In the genomic region with DNA sequence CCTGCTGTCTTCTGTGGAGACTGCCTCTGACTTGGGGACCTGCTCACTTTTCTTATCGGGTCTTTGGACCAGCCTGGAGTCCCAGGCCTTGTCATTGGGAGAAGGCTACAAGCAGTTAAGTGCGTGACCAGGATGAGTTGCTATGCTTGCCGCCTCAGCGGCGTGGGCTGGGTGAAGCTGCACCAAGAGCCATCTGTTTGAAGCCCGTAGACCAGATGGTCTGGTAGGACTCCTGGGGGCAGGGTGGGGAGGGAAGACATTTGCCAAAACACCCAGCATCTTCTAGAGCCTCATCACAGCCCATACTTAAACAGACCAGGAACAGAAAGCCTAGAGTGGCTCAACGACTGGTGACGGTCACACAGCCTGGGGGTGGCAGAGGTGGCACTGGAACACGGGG, we compare ENCODE assay signal across 17 mouse cellular contexts. TPM values are rescaled to one million over a fixed set of nuclear protein-coding genes. Genes with fewer than 3 reads are reported as not detected.
A peak's percentile ranks its signal among the peaks of the same experiment; 100 is the strongest.
DNase-seq lines count a peak whose midpoint lies in the region; ATAC-seq and TF ChIP-seq lines count a peak whose summit lies in the region.
"Had no signal": no experiment of that assay in that cellular context is flagged by ENCODE, and none has a peak within 500 bp of the region (broad histone marks: within the 10 kb centered on the region; RNA-seq: fewer than 3 reads in every experiment).

No protein-coding gene starts in this region.

- no peak overlapping the region for H3K27ac ChIP-seq in embryonic facial prominence, embryonic 12.5 days
- H3K27ac ChIP-seq in embryonic facial prominence, embryonic 10.5 days (replicated peaks): no peak overlapping the region
- H3K27ac ChIP-seq in olfactory bulb, adult 2 months (ENCODE audit: insufficient read depth, low read depth, low read length): peak overlapping the region; percentile 89
- no peak overlapping the region for H3K27ac ChIP-seq in gastrocnemius, adult 2 months
- H3K27ac ChIP-seq: heart, embryonic 13.5 days; hindbrain, embryonic 14.5 days; liver, embryonic 13.5 days; midbrain, embryonic 12.5 days had no signal

- DNase-seq in embryonic facial prominence, embryonic 10.5 days (ENCODE audit: low spot score): no peak
- peak; percentile 82 for DNase-seq in cerebellum, adult 8-10 months
- DNase-seq in frontal cortex, postnatal 25 days (ENCODE audit: low spot score in 2 of 2): peak; percentile 44 to 55
- no peak for DNase-seq in gastrocnemius, adult 2 months
- no peak for DNase-seq in c-Kit-positive CD71-positive TER-119-positive erythroid progenitor cells, embryonic 14.5 days (ENCODE audit: low spot score)
- DNase-seq in adrenal gland, postnatal 25 days: no peak
- DNase-seq: adrenal gland, postnatal 36 days; gastrocnemius, postnatal 36 days; kidney, adult 9 months; liver, embryonic 13.5 days; lung, postnatal 10 days; thymus, postnatal 25 days had no signal

- H3K4me1 ChIP-seq in embryonic facial prominence, embryonic 12.5 days: 0 out of 2 replicates have a peak, but pooled peaks cover 3% of the 10 kb centered on the region
- H3K4me1 ChIP-seq in embryonic facial prominence, embryonic 10.5 days: peaks cover 7% of the 10 kb centered on the region
- peaks cover 76% of the 10 kb centered on the region for H3K4me1 ChIP-seq in olfactory bulb, adult 2 months (ENCODE audit: control insufficient read depth, insufficient read depth, low read length)
- H3K4me1 ChIP-seq: liver, embryonic 13.5 days had no signal

- no peak for TF ChIP-seq POLR2A in olfactory bulb, adult 2 months (IDR thresholded peaks at IDR 0.05; ENCODE audit: insufficient read depth, low read depth, low read length)

- H3K4me2 ChIP-seq in embryonic facial prominence, embryonic 12.5 days (replicated peaks): no peak overlapping the region
- H3K4me2 ChIP-seq: heart, embryonic 13.5 days; hindbrain, embryonic 14.5 days; liver, embryonic 13.5 days; midbrain, embryonic 12.5 days had no signal

- 0 out of 2 replicates have a peak, but pooled peaks have one; percentile 23 for ATAC-seq in embryonic facial prominence, embryonic 12.5 days (ENCODE audit: insufficient number of reproducible peaks, insufficient read depth, low FRiP score, low TSS enrichment)

- H3K27me3 ChIP-seq in embryonic facial prominence, embryonic 12.5 days: no peaks in the 10 kb centered on the region; the same call in 1 of the 2 replicates
- H3K27me3 ChIP-seq in embryonic facial prominence, embryonic 10.5 days (replicated peaks; ENCODE audit: low read depth, poor library complexity, severe bottlenecking): no peaks in the 10 kb centered on the region; the same call in 1 of the 2 replicates
- H3K27me3 ChIP-seq: liver, embryonic 13.5 days had no signal

- no peaks in the 10 kb centered on the region for H3K9me3 ChIP-seq in embryonic facial prominence, embryonic 12.5 days
- no peaks in the 10 kb centered on the region for H3K9me3 ChIP-seq in embryonic facial prominence, embryonic 10.5 days
- H3K9me3 ChIP-seq: heart, embryonic 13.5 days; liver, embryonic 13.5 days; midbrain, embryonic 12.5 days had no signal

- H3K9ac ChIP-seq in embryonic facial prominence, embryonic 12.5 days: no peak overlapping the region
- H3K9ac ChIP-seq: heart, embryonic 13.5 days; hindbrain, embryonic 14.5 days; liver, embryonic 13.5 days; midbrain, embryonic 12.5 days had no signal

- H3K4me3 ChIP-seq in embryonic facial prominence, embryonic 12.5 days: no peak overlapping the region
- no peak overlapping the region for H3K4me3 ChIP-seq in embryonic facial prominence, embryonic 10.5 days
- no peak overlapping the region for H3K4me3 ChIP-seq in olfactory bulb, adult 2 months (ENCODE audit: insufficient read depth, low read depth, low read length)
- H3K4me3 ChIP-seq in gastrocnemius, adult 2 months: no peak overlapping the region
- H3K4me3 ChIP-seq: heart, embryonic 13.5 days; liver, embryonic 13.5 days; midbrain, embryonic 12.5 days had no signal

- no peaks in the 10 kb centered on the region for H3K36me3 ChIP-seq in embryonic facial prominence, embryonic 12.5 days
- no peaks in the 10 kb centered on the region for H3K36me3 ChIP-seq in embryonic facial prominence, embryonic 10.5 days (replicated peaks)
- H3K36me3 ChIP-seq: heart, embryonic 13.5 days; liver, embryonic 13.5 days; midbrain, embryonic 12.5 days had no signal

- TF ChIP-seq CTCF in olfactory bulb, adult 2 months (IDR thresholded peaks at IDR 0.05; ENCODE audit: insufficient read depth, low read depth, low read length): no peak
- no peak for TF ChIP-seq CTCF in gastrocnemius, adult 2 months (IDR thresholded peaks at IDR 0.05)

- intact Hi-C loops in gastrocnemius, adult 2 months (cut with DNase I): no loop called here

- WGBS in embryonic facial prominence, embryonic 12.5 days: 80% methylated on average over 9 of the region's 9 CpGs
- WGBS in embryonic facial prominence, embryonic 10.5 days: 79% methylated on average over 9 of the region's 9 CpGs
- WGBS in olfactory bulb, adult 2 months: 37% methylated on average over 9 of the region's 9 CpGs

RNA-seq across cellular contexts. Expression of a gene that starts 24.9 kb away (rescaled TPM):
- polyA plus RNA-seq in embryonic facial prominence, embryonic 12.5 days (2016; fragmentation: Nextera tagmentation; extraction: Ambion mirVana): 1.1 and 1.8 TPM in 2 replicates
- polyA plus RNA-seq in embryonic facial prominence, embryonic 10.5 days (2016; fragmentation: Nextera tagmentation; extraction: Ambion mirVana): 0.73 and 1.2 TPM in 2 replicates
- 124 TPM in 1 of 2 replicates, not detected in the other for polyA plus RNA-seq in olfactory bulb, adult 2 months (2012; ENCODE audit: insufficient read depth, insufficient read length, low replicate concordance, missing spikeins)
- total RNA-seq in gastrocnemius, adult 2 months (2021): under 1 TPM; 0.17 to 0.18 TPM
- 4.7 and 7.5 TPM in 2 replicates for total RNA-seq in adrenal gland, postnatal 25 days (2021)

Comparison
In these comparisons a context has a peak if more than half of its experiments do, and no peak if none do; other contexts are left out.
1. DNase-seq: peak in cerebellum, adult 8-10 months (single experiment) and frontal cortex, postnatal 25 days (2 of 2); none in embryonic facial prominence, embryonic 10.5 days (single experiment), gastrocnemius, adult 2 months (single experiment), c-Kit-positive CD71-positive TER-119-positive erythroid progenitor cells, embryonic 14.5 days (single experiment) and adrenal gland, postnatal 25 days (single experiment).